Mouse (Mus musculus): ENCODE results near the gene Aldh4a1. TPM values are rescaled to one million over a fixed set of nuclear protein-coding genes. Genes with fewer than 3 reads are reported as not detected.

Gene Aldh4a1
- polyA plus RNA-seq, 1 experiment = 12.3 TPM

- Histone ChIP-seq H3K4me3 (replicated peaks) (no peak overlapping the region), H3K9me3 (no peaks in the 10 kb centered on the region), H3K4me1 (0 out of 2 replicates have a peak, but pooled peaks cover 3% of the 10 kb centered on the region), H3K36me3 (replicated peaks; ENCODE audit: low read length) (no peaks in the 10 kb centered on the region), H3K27me3 (replicated peaks) (peaks cover 78% of the 10 kb centered on the region)
- TF ChIP-seq FLI1 (IDR thresholded peaks at IDR 0.05; ENCODE audit: low read length) (no peak), GATA1 (IDR thresholded peaks at IDR 0.05; ENCODE audit: borderline replicate concordance, low read length) (no peak)
These were observed 33.2 kb upstream of the Aldh4a1 start for GRCm38 (mm10) chr4:139589351-139590027.

GRCm38 (mm10) chr4:139590446-139590845, 32.2 kb upstream of the Aldh4a1 start:
- Histone ChIP-seq H3K36me3 (replicated peaks; ENCODE audit: low read length) (no peaks in the 10 kb centered on the region), H3K27me3 (replicated peaks) (peaks cover 80% of the 10 kb centered on the region), H3K9me3 (no peaks in the 10 kb centered on the region), H3K4me3 (replicated peaks) (no peak overlapping the region), H3K4me1 (0 out of 2 replicates have a peak, but pooled peaks cover 3% of the 10 kb centered on the region)
- TF ChIP-seq FLI1 (IDR thresholded peaks at IDR 0.05; ENCODE audit: low read length) (no peak), GATA1 (IDR thresholded peaks at IDR 0.05; ENCODE audit: borderline replicate concordance, low read length) (no peak)

- TF ChIP-seq GATA1 (IDR thresholded peaks at IDR 0.05; ENCODE audit: borderline replicate concordance, low read length) = no peak
- no peak for TF ChIP-seq FLI1 (IDR thresholded peaks at IDR 0.05; ENCODE audit: low read length)
- H3K27me3 ChIP-seq (replicated peaks) = peaks cover 83% of the 10 kb centered on the region
- no peaks in the 10 kb centered on the region for H3K9me3 ChIP-seq
- no peak overlapping the region for H3K4me3 ChIP-seq (replicated peaks)
- no peaks in the 10 kb centered on the region for H3K36me3 ChIP-seq (replicated peaks; ENCODE audit: low read length)
- H3K4me1 ChIP-seq = peaks cover 12% of the 10 kb centered on the region
These were observed 29.8 kb upstream of the Aldh4a1 start for GRCm38 (mm10) chr4:139592895-139593294.

- H3K27me3 ChIP-seq (replicated peaks) = peaks cover 83% of the 10 kb centered on the region
- no peaks in the 10 kb centered on the region for H3K9me3 ChIP-seq
- no peaks in the 10 kb centered on the region for H3K36me3 ChIP-seq (replicated peaks; ENCODE audit: low read length)
- TF ChIP-seq GATA1 (IDR thresholded peaks at IDR 0.05; ENCODE audit: borderline replicate concordance, low read length) = no peak
- TF ChIP-seq FLI1 (IDR thresholded peaks at IDR 0.05; ENCODE audit: low read length) = no peak
- H3K4me1 ChIP-seq = peaks cover 17% of the 10 kb centered on the region
- no peak overlapping the region for H3K4me3 ChIP-seq (replicated peaks)
These were observed 29.3 kb upstream of the Aldh4a1 start for GRCm38 (mm10) chr4:139593383-139593782.

- H3K4me3 ChIP-seq (replicated peaks) = no peak overlapping the region
- peaks cover 24% of the 10 kb centered on the region for H3K4me1 ChIP-seq
- no peak for TF ChIP-seq GATA1 (IDR thresholded peaks at IDR 0.05; ENCODE audit: borderline replicate concordance, low read length)
- no peak for TF ChIP-seq FLI1 (IDR thresholded peaks at IDR 0.05; ENCODE audit: low read length)
- H3K27me3 ChIP-seq (replicated peaks) = peaks cover 88% of the 10 kb centered on the region
- H3K9me3 ChIP-seq = no peaks in the 10 kb centered on the region
- H3K36me3 ChIP-seq (replicated peaks; ENCODE audit: low read length) = no peaks in the 10 kb centered on the region
These were observed 28.6 kb upstream of the Aldh4a1 start for GRCm38 (mm10) chr4:139594062-139594461.

DNA sequence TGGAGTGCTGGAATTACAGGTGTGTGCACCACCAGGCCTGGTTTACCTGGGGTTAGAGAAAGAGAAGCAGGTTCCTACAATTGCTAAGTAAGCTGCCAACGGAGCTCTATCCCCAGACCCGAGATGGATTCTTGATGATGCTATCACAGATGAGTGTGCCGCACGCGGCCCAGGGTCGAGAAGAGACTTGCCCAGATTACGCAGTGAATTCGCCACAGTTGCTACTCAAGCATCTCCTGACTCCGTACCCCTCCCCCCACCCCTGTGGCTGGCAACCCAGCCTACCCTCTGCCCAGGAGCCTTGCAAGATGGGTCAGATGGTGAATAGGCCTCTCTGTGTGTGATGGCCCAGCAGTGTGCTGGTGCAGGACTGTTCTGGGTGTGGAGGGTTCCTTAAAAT, 26.0 kb upstream of the Aldh4a1 start:
- peaks cover 49% of the 10 kb centered on the region for H3K4me1 ChIP-seq
- no peak overlapping the region for H3K4me3 ChIP-seq (replicated peaks)
- H3K36me3 ChIP-seq (replicated peaks; ENCODE audit: low read length) = no peaks in the 10 kb centered on the region
- TF ChIP-seq GATA1 (IDR thresholded peaks at IDR 0.05; ENCODE audit: borderline replicate concordance, low read length) (no peak), FLI1 (IDR thresholded peaks at IDR 0.05; ENCODE audit: low read length) (no peak)
- H3K9me3 ChIP-seq = no peaks in the 10 kb centered on the region
- peaks cover 86% of the 10 kb centered on the region for H3K27me3 ChIP-seq (replicated peaks)

- TF ChIP-seq FLI1 (IDR thresholded peaks at IDR 0.05; ENCODE audit: low read length) = no peak
- no peak for TF ChIP-seq GATA1 (IDR thresholded peaks at IDR 0.05; ENCODE audit: borderline replicate concordance, low read length)
- Histone ChIP-seq H3K4me1 (peaks cover 58% of the 10 kb centered on the region), H3K36me3 (replicated peaks; ENCODE audit: low read length) (no peaks in the 10 kb centered on the region), H3K9me3 (no peaks in the 10 kb centered on the region), H3K27me3 (replicated peaks) (peaks cover 80% of the 10 kb centered on the region), H3K4me3 (replicated peaks) (peak overlapping the region; percentile 28)
These were observed 25.1 kb upstream of the Aldh4a1 start for GRCm38 (mm10) chr4:139597286-139598284.

DNA sequence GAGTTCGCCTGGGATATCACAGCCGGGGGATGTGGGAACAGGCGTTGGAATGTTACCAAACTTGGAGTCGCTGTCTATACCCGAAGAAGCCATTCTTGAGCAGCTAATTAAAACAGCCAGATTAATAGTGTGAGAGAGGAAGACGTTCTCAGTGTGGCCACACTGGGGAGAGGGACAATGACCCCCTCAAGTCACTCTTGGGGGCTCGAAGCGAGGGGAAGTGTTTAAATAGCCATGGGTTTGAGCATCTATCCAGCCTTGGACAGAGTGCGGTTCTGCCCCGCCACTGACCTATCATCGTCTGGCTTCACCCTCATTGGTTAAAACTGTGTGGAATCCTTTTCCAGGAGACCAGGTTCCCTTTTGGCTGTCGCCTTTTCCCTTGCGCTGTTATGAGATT, 24.3 kb upstream of the Aldh4a1 start:
- Histone ChIP-seq H3K4me3 (replicated peaks) (peak overlapping the region; percentile 17), H3K9me3 (no peaks in the 10 kb centered on the region), H3K4me1 (peaks cover 66% of the 10 kb centered on the region), H3K36me3 (replicated peaks; ENCODE audit: low read length) (no peaks in the 10 kb centered on the region), H3K27me3 (replicated peaks) (peaks cover 75% of the 10 kb centered on the region)
- TF ChIP-seq FLI1 (IDR thresholded peaks at IDR 0.05; ENCODE audit: low read length) (no peak), GATA1 (IDR thresholded peaks at IDR 0.05; ENCODE audit: borderline replicate concordance, low read length) (no peak)

DNA sequence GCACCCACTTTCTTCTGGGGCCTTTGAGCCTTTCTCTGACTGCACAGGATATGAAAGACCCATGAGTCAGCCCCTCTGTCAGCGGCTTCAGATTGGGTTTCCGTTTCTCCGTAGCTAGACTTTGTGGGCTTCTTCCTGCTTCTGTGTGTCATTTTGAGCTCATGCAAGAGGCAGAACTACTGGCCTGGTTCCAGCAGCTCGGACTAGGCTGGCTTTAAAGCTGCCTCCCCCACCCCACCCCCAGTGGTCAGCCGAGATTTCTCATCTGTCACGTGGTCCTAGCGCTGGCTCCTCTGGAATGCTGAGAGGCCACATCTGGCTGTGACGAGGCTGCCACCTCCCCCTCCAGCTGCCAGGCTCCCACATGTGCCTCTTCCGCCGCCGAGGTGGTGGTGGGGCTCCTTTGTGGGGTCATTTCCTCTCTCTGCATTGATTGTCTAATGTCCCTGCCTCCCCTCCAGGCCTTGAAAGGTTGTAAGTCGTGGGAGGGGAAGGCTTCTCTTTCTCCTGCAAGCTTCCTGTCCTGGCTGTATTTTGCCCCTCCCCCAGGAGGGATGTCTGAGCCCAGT, 23.6 kb upstream of the Aldh4a1 start:
- H3K27me3 ChIP-seq (replicated peaks) = peaks cover 72% of the 10 kb centered on the region
- H3K4me1 ChIP-seq = peaks cover 68% of the 10 kb centered on the region
- no peaks in the 10 kb centered on the region for H3K36me3 ChIP-seq (replicated peaks; ENCODE audit: low read length)
- no peaks in the 10 kb centered on the region for H3K9me3 ChIP-seq
- TF ChIP-seq FLI1 (IDR thresholded peaks at IDR 0.05; ENCODE audit: low read length) (no peak), GATA1 (IDR thresholded peaks at IDR 0.05; ENCODE audit: borderline replicate concordance, low read length) (no peak)
- H3K4me3 ChIP-seq (replicated peaks) = peak overlapping the region; percentile 89

All from megakaryocyte, embryonic 14.5 days (primary cell).